Mouse (Mus musculus): ENCODE measurements around the gene Cyp2d40.

DNA sequence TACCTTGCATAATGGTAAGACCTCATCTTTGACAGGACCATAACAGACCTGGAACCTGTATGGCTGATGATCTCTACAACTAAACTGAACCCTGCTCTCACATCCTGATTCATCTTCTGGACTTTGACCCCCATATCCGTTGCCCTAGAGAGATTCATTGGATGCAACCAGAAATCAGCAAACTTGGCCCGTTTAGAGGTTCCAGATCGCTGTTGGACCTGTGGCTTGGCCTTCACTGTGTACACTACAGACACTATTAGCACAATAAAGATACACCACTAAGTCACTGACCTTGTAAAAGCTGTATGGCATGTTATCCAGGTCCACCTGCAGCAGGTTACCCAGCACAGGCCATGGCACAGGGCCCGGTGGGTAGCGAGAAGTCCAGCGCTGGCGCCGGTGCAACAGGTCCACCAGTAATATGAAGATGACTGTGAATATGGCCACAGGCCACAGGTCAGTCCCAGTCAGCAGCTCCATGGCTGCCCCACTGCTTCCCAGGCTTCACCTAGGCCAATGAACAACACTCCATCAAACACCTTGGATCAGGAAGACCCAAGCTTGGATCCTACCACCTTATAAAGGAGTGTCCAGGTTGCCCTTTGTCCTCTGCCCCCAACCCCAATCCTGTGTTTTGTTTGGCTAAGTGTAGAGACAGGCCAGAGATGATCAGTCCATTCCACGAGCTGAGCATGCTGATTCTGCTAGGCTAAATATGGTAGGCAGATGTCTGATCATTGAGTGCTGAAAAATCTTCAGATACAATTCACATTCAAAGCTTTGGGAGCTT is at the start of gene Cyp2d40:
- no peak for TF ChIP-seq POLR2A (IDR thresholded peaks at IDR 0.05; ENCODE audit: insufficient read depth, low read depth, low read length)
- TF ChIP-seq EP300 (IDR thresholded peaks at IDR 0.05; ENCODE audit: insufficient read depth, low read depth, low read length) = no peak
- no peak for TF ChIP-seq CTCF (IDR thresholded peaks at IDR 0.05)
